Mouse (Mus musculus): ENCODE data around the gene Itk.

DNA sequence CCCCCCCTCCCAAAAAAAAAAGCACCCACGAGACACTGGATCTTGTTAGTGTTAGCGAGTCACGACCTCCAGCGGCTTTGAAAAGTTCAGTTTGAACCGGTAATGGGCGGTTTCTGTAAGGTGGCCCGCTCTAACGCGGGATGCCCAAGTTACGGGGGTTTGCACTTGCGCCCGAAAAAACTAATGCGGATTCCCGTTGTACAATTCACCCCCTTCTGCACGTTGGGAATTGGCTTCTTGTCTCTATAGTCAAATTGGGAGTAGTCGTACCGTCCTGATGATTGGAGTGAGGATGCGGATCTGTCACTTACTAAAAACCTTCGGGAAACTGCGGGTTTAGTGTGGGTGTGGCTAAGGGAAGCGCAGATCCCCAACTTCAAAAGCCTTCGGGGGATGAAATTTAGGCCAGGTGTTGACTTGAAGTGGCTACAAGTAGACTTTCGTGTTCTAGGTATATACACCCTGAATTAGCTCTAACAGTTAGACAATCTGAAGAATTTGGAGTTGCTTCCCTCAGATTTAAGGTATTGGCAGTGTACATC is 48.2 kb upstream of the Itk start:
- TF ChIP-seq CTCF (IDR thresholded peaks at IDR 0.05; ENCODE audit: control insufficient read depth, insufficient read depth, insufficient read length): no peak
- TF ChIP-seq MYOG (IDR thresholded peaks at IDR 0.05; ENCODE audit: control insufficient read depth, extremely low read depth, insufficient read length): no peak
- no peak for TF ChIP-seq MYOD1 (IDR thresholded peaks at IDR 0.05; ENCODE audit: control insufficient read depth, insufficient read length, low read depth)
- no peak for TF ChIP-seq MAX (IDR thresholded peaks at IDR 0.05)
